Mouse (Mus musculus): ENCODE results near the gene Tmc2.

Gene Tmc2

DNA sequence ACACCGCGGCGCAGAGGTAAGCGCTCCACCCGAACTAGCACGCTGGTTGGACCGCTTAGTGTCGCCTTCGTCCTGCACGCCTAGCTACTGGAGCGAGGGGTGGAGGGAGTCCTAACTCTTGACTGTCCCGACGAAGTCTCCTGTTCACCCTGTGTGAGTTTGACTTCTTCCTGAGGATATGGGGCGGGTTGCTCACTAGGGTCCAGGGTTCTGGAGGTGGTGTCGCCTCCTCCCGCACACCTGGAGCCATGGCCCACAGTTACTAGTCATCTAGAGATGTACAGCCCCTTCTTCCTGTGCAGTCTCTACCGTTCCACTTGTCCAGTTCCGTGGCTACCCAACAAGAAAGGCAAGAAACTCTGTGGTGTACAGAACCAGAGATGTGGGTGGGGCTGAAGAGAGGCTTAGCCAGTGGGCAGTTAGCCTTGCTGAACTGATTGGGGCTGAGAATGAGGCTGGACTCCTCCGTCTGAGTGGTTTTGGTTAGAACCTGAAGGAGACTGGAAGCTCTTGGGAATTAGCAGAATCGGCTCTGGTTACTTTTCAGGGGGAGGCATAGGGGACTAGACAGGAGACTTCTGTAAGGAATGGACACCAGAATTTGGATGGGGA is 101.2 kb downstream of the Tmc2 start:
- peak; percentile 16 for DNase-seq (ENCODE audit: low spot score)

DNA sequence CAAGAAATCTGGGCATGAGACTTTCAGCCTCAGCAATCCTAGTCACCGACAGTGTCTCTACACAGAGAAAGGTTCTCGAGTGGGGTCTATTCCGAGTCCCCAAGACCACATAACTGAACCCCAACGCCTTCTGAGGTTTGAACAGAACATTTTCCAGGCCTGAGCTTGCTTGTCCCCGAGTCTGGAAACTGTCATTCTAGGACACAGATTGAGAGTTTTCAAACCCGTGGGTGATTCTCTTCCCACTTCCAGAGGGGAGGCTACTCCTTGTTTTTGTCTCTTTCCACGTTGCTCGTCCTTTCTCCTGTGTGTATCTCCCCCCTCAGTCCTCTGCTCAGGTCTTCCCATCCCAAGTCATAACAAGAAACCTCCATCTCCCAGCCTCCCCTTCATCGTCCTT is 102.6 kb downstream of the Tmc2 start:
- DNase-seq (ENCODE audit: low spot score): no peak

DNA sequence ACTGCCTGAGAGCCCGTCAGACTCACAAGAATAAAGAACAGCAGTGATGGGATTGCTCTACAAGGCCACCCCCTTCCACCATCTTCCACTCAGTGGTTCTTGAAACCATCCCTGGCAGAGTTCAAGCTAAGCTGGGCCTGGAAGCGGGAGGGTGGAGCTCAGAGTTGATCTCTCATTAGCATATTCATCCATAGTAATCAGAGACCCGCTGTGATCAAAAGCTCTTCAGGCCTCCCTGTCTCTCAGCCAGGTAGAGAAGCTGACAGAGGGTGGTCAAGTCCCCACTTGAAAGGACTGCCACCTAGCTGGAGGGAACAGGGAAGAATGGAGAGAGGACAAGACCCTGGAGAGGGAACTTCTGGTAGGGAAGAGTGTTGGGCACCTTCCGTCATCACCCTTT is 108.0 kb downstream of the Tmc2 start:
- no peak for DNase-seq (ENCODE audit: low spot score)
